Mouse (Mus musculus) MEL (cell line): ENCODE results near the gene Slc18a3. TPM values are rescaled to one million over a fixed set of nuclear protein-coding genes. Genes with fewer than 3 reads are reported as not detected.

Experiments used
- DNase-seq: peaks from one replicate; pipeline ENCODE4 v3.0.0; 2011; ENCODE audit warnings: low read depth, low spot score
- H3K27ac ChIP-seq: 2 replicates; pipeline ENCODE4 v1.5.1; 2012; ENCODE audit warnings: low read depth, mild to moderate bottlenecking, control low read depth, low read length, moderate library complexity; ENCODE audit not compliant: control insufficient read depth
- H3K27me3 ChIP-seq, 2 experiments: fragments of 150-350 bp in 1 of 2; sonication (generic) in 1 of 2; 2 replicates each; pipeline ENCODE4 v1.6.1; 2012; ENCODE audit warnings: low read length in 2 of 2, mild to moderate bottlenecking in 2 of 2, improper control_type of control experiment in 1 of 2, moderate library complexity in 1 of 2; ENCODE audit not compliant: insufficient read depth in 2 of 2, control insufficient read depth in 1 of 2
- H3K36me3 ChIP-seq, 2 experiments: 2 replicates each; pipeline ENCODE4 v1.6.1; 2012 to 2014; ENCODE audit warnings: low read length in 2 of 2, improper control_type of control experiment in 1 of 2, inconsistent platforms in 1 of 2, mild to moderate bottlenecking in 1 of 2; ENCODE audit not compliant: insufficient read depth in 2 of 2, control insufficient read depth in 1 of 2
- H3K4me1 ChIP-seq, 2 experiments: fragments of 150-350 bp in 1 of 2; sonication (generic) in 1 of 2; 2 replicates each; pipeline ENCODE4 v1.6.1; 2012; ENCODE audit warnings: low read length in 2 of 2, improper control_type of control experiment in 1 of 2, mild to moderate bottlenecking in 1 of 2; ENCODE audit not compliant: insufficient read depth in 2 of 2, control insufficient read depth in 1 of 2
- H3K4me3 ChIP-seq, 2 experiments: fragments of 150-350 bp in 1 of 2; sonication (generic) in 1 of 2; 2 replicates each; pipeline ENCODE4 v1.5.1; 2012; ENCODE audit warnings: low read depth in 2 of 2, low read length in 2 of 2, mild to moderate bottlenecking in 2 of 2, moderate library complexity in 2 of 2, control low read depth in 1 of 2, improper control_type of control experiment in 1 of 2; ENCODE audit not compliant: control insufficient read depth in 1 of 2, insufficient read depth in 1 of 2
- H3K79me2 ChIP-seq: 2 replicates; pipeline ENCODE4 v1.6.1; 2012; ENCODE audit warnings: mild to moderate bottlenecking, low read length, moderate library complexity; ENCODE audit not compliant: control insufficient read depth, poor library complexity, insufficient read depth
- H3K9ac ChIP-seq: 2 replicates; pipeline ENCODE4 v1.6.1; 2012; ENCODE audit warnings: low read depth, mild to moderate bottlenecking, control low read depth, low read length, moderate library complexity; ENCODE audit not compliant: control insufficient read depth, poor library complexity, severe bottlenecking
- H3K9me3 ChIP-seq: fragments of 150-350 bp; sonication (generic); replicated peaks from 2 replicates; pipeline ENCODE4 v1.6.1; 2012; ENCODE audit warnings: mild to moderate bottlenecking, low read length, improper control_type of control experiment, moderate library complexity; ENCODE audit not compliant: insufficient read depth
- CHD2 ChIP-seq: IDR thresholded peaks from 2 replicates; pipeline ENCODE4 v1.6.1; 2011; ENCODE audit warnings: low read length, improper control_type of control experiment
- CTCF ChIP-seq, 3 experiments: IDR thresholded peaks in 2 of 3; conservative IDR thresholded peaks in 1 of 3; 2 replicates each; pipeline ENCODE4 v1.5.1; 2011 to 2012; ENCODE audit warnings: low read length in 3 of 3, low read depth in 2 of 3, mild to moderate bottlenecking in 2 of 3, improper control_type of control experiment in 1 of 3, inconsistent platforms in 1 of 3, mixed read lengths in 1 of 3, moderate library complexity in 1 of 3; ENCODE audit not compliant: control insufficient read depth in 1 of 3, insufficient read depth in 1 of 3, poor library complexity in 1 of 3, severe bottlenecking in 1 of 3
- E2F4 ChIP-seq: IDR thresholded peaks from 2 replicates; pipeline ENCODE4 v1.6.1; 2011; ENCODE audit warnings: low read depth, low read length, improper control_type of control experiment, borderline replicate concordance
- EP300 ChIP-seq, 2 experiments: IDR thresholded peaks; 2 replicates each; pipeline ENCODE4 v1.6.1; 2011; ENCODE audit warnings: improper control_type of control experiment in 2 of 2, low read length in 2 of 2, low read depth in 1 of 2, mild to moderate bottlenecking in 1 of 2
- ETS1 ChIP-seq: IDR thresholded peaks from 2 replicates; pipeline ENCODE4 v1.6.1; 2012; ENCODE audit warnings: low read depth, mild to moderate bottlenecking, inconsistent platforms, low read length, improper control_type of control experiment, moderate library complexity
- HCFC1 ChIP-seq: IDR thresholded peaks from 2 replicates; pipeline ENCODE4 v1.6.1; 2012; ENCODE audit warnings: low read depth, mild to moderate bottlenecking, inconsistent platforms, low read length, improper control_type of control experiment, moderate library complexity
- JUND ChIP-seq: IDR thresholded peaks from 2 replicates; pipeline ENCODE4 v1.6.1; 2011; ENCODE audit warnings: low read depth, mild to moderate bottlenecking, improper control_type of control experiment, low read length
- KAT2A ChIP-seq: conservative IDR thresholded peaks from 2 replicates; pipeline ENCODE4 v1.6.1; 2012; ENCODE audit warnings: low read depth, low read length, improper control_type of control experiment, inconsistent platforms
- MAFK ChIP-seq: IDR thresholded peaks from 2 replicates; pipeline ENCODE4 v1.6.1; 2011; ENCODE audit warnings: low read depth, mild to moderate bottlenecking, low read length, improper control_type of control experiment, borderline replicate concordance
- MAZ ChIP-seq: IDR thresholded peaks from 2 replicates; pipeline ENCODE4 v1.6.1; 2012; ENCODE audit warnings: low read depth, mild to moderate bottlenecking, inconsistent platforms, low read length, improper control_type of control experiment
- MEF2A ChIP-seq: IDR thresholded peaks from 2 replicates; pipeline ENCODE4 v1.6.1; 2014; ENCODE audit warnings: low read depth, mild to moderate bottlenecking, inconsistent platforms, low read length, improper control_type of control experiment; ENCODE audit not compliant: poor library complexity, insufficient replicate concordance, severe bottlenecking; ENCODE audit errors: extremely low read depth
- MXI1 ChIP-seq: IDR thresholded peaks from 2 replicates; pipeline ENCODE4 v1.6.1; 2011; ENCODE audit warnings: mild to moderate bottlenecking, low read depth, low read length, improper control_type of control experiment
- MYC ChIP-seq: IDR thresholded peaks from 2 replicates; pipeline ENCODE4 v1.6.1; 2011; ENCODE audit warnings: low read depth, mild to moderate bottlenecking, low read length, improper control_type of control experiment, moderate library complexity
- NELFE ChIP-seq: IDR thresholded peaks from 2 replicates; pipeline ENCODE4 v1.6.1; 2011; ENCODE audit warnings: low read depth, low read length, improper control_type of control experiment
- RAD21 ChIP-seq: IDR thresholded peaks from 2 replicates; pipeline ENCODE4 v1.6.1; 2011; ENCODE audit warnings: mild to moderate bottlenecking, low read depth, low read length, improper control_type of control experiment
- RCOR1 ChIP-seq: IDR thresholded peaks from 2 replicates; pipeline ENCODE4 v1.6.1; 2012; ENCODE audit warnings: low read depth, mild to moderate bottlenecking, inconsistent platforms, low read length, improper control_type of control experiment
- SIN3A ChIP-seq: IDR thresholded peaks from 2 replicates; pipeline ENCODE4 v1.6.1; 2012; ENCODE audit warnings: low read length, improper control_type of control experiment, inconsistent platforms
- TBP ChIP-seq: IDR thresholded peaks from 2 replicates; pipeline ENCODE4 v1.8.0; 2011; ENCODE audit warnings: low read depth, low read length, improper control_type of control experiment
- USF1 ChIP-seq: IDR thresholded peaks from 2 replicates; pipeline ENCODE4 v1.6.1; 2014; ENCODE audit warnings: low read depth, mild to moderate bottlenecking, inconsistent platforms, low read length, improper control_type of control experiment, moderate library complexity
- ZKSCAN1 ChIP-seq: IDR thresholded peaks from 2 replicates; pipeline ENCODE4 v1.6.1; 2012; ENCODE audit warnings: low read depth, mild to moderate bottlenecking, inconsistent platforms, low read length, improper control_type of control experiment, moderate library complexity
- ZMIZ1 ChIP-seq: IDR thresholded peaks from 2 replicates; pipeline ENCODE4 v1.6.1; 2012; ENCODE audit warnings: low read depth, mild to moderate bottlenecking, inconsistent platforms, low read length, improper control_type of control experiment, moderate library complexity
- polyA plus RNA-seq, 2 experiments: library from polyadenylated mRNA; stranded (reverse) in 1 of 2; unstranded in 1 of 2; fragments of >175 nt in 1 of 2; fragments of >200 nt in 1 of 2; gene quantifications; 2 replicates each; pipeline versions ENCODE4 v1.2.1 to v1.2.4; 2012; ENCODE audit warnings: low replicate concordance in 2 of 2, low read depth in 1 of 2; ENCODE audit not compliant: insufficient read length in 2 of 2, insufficient read depth in 1 of 2, missing spikeins in 1 of 2
- total RNA-seq: library from RNA; depleted of rRNA; stranded (reverse); fragments of 300-350 nt; gene quantifications from 2 replicates; pipeline ENCODE4 v1.2.3, GENCODE M21; 2012

The Slc18a3 gene
- total and polyA plus RNA-seq, 3 experiments, result not detected

- Histone ChIP-seq H3K27ac (no peak overlapping the region), H3K79me2 (no peaks in the 10 kb centered on the region), H3K36me3 (no peaks in the 10 kb centered on the region), H3K4me3 (no peak overlapping the region), H3K9ac (no peak overlapping the region), H3K27me3 (peaks cover 5 to 7% of the 10 kb centered on the region in 2 experiments), H3K4me1 (no peaks in the 10 kb centered on the region), H3K9me3 (no peaks in the 10 kb centered on the region)
- no peak for DNase-seq
- TF ChIP-seq ZMIZ1 (no peak), HCFC1 (no peak), CTCF (IDR thresholded peaks at IDR 0.05 in 2 of 3, conservative IDR thresholded peaks at IDR 0.05 in 1 of 3; ENCODE audit: control insufficient read depth in 1 of 3, insufficient read depth in 1 of 3, low read depth in 2 of 3, low read length in 3 of 3, poor library complexity in 1 of 3, severe bottlenecking in 1 of 3) (no peak), MYC (no peak), SIN3A (no peak), NELFE (no peak)
Measured at GRCm38 (mm10) chr14:32439744-32440143, 24.9 kb downstream of the Slc18a3 start.

GRCm38 (mm10) chr14:32439316-32439715, 25.3 kb downstream of the Slc18a3 start:
- Histone ChIP-seq H3K9ac (no peak overlapping the region), H3K36me3 (no peaks in the 10 kb centered on the region), H3K79me2 (no peaks in the 10 kb centered on the region), H3K27ac (no peak overlapping the region), H3K4me3 (no peak overlapping the region), H3K9me3 (no peaks in the 10 kb centered on the region), H3K27me3 (peaks cover 8% of the 10 kb centered on the region in 2 experiments), H3K4me1 (no peaks in the 10 kb centered on the region)
- TF ChIP-seq MXI1 (no peak), MAFK (no peak), EP300 (IDR thresholded peaks at IDR 0.05; ENCODE audit: low read depth in 1 of 2, low read length in 2 of 2) (no peak), HCFC1 (no peak), USF1 (no peak), NELFE (no peak), MEF2A (no peak), ZKSCAN1 (no peak), E2F4 (no peak), RAD21 (no peak), KAT2A (no peak), JUND (no peak), ETS1 (no peak), TBP (no peak), CHD2 (no peak), MAZ (no peak), RCOR1 (no peak), MYC (no peak)
- DNase-seq, result no peak
